ENCODE assay signal across 26 mouse cellular contexts in the genomic region with DNA sequence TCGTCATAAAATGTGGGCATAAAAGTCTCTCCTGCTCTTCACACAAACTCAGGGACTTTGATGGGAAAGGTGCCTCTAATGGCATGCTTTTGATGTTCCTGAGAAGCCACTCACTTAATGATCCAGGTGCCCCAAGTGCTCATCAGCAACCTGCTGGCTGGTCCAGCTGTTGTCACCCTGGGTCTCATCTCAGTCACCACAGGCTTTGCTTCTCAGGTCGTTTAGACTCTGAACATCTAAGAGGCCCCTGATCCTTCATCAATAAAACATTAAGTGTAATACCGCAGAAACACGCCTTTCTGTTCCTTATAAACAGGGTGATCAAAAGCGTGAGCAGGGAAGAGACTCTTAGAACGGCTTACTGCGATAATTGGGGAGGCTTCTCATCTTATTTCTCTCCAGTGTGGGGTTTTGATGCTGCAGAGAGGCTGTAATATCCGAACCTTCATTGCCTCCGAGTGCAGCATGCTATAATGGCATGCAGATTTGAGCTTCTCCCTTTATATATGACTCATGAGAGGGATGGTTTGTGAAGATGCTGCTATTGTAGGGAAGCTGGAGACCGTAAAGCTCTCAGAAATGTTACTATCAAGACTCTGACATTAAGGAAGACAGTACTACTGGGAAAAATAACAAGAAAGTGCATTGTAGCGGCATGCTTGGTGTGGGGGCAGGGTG. TPM values are rescaled to one million over a fixed set of nuclear protein-coding genes. Genes with fewer than 3 reads are reported as not detected.
A peak's percentile ranks its signal among the peaks of the same experiment; 100 is the strongest.
DNase-seq lines count a peak whose midpoint lies in the region; ATAC-seq lines count a peak whose summit lies in the region.
"Had no signal": no experiment of that assay in that cellular context is flagged by ENCODE, and none has a peak within 500 bp of the region (broad histone marks: within the 10 kb centered on the region; RNA-seq: fewer than 3 reads in every experiment).

No protein-coding gene starts in this region.

- no peak overlapping the region for H3K9ac ChIP-seq in hindbrain, embryonic 13.5 days
- H3K9ac ChIP-seq in hindbrain, embryonic 14.5 days, result no peak overlapping the region
- H3K9ac ChIP-seq in midbrain, embryonic 15.5 days, result no peak overlapping the region
- H3K9ac ChIP-seq in midbrain, embryonic 11.5 days (ENCODE audit: low read length), result no peak overlapping the region
- H3K9ac ChIP-seq in neural tube, embryonic 14.5 days (replicated peaks; ENCODE audit: low read depth, low read length), result no peak overlapping the region
- no peak overlapping the region for H3K9ac ChIP-seq in forebrain, embryonic 14.5 days (ENCODE audit: low read length)
- H3K9ac ChIP-seq: embryonic facial prominence, embryonic 15.5 days; forebrain, embryonic 15.5 days; heart, embryonic 15.5 days had no signal

- H3K4me3 ChIP-seq in hindbrain, embryonic 13.5 days, result no peak overlapping the region
- H3K4me3 ChIP-seq in hindbrain, embryonic 14.5 days (replicated peaks; ENCODE audit: low read length), result no peak overlapping the region
- no peak overlapping the region for H3K4me3 ChIP-seq in midbrain, embryonic 15.5 days
- no peak overlapping the region for H3K4me3 ChIP-seq in midbrain, embryonic 11.5 days (ENCODE audit: low read depth, low read length)
- no peak overlapping the region for H3K4me3 ChIP-seq in neural tube, embryonic 14.5 days (ENCODE audit: low read depth, low read length)
- H3K4me3 ChIP-seq in forebrain, embryonic 14.5 days (ENCODE audit: low read depth, low read length), result no peak overlapping the region
- H3K4me3 ChIP-seq: embryonic facial prominence, embryonic 15.5 days; erythroblast, embryonic 14.5 days; forebrain, embryonic 10.5 days; forebrain, embryonic 15.5 days; heart, adult 2 months; heart, embryonic 15.5 days had no signal

- no peaks in the 10 kb centered on the region for H3K27me3 ChIP-seq in hindbrain, embryonic 13.5 days
- no peaks in the 10 kb centered on the region for H3K27me3 ChIP-seq in hindbrain, embryonic 14.5 days (ENCODE audit: control insufficient read depth, insufficient read depth, low read length)
- no peaks in the 10 kb centered on the region for H3K27me3 ChIP-seq in midbrain, embryonic 15.5 days (replicated peaks)
- no peaks in the 10 kb centered on the region for H3K27me3 ChIP-seq in midbrain, embryonic 11.5 days (ENCODE audit: control insufficient read depth, insufficient read depth, low read length)
- no peaks in the 10 kb centered on the region for H3K27me3 ChIP-seq in neural tube, embryonic 14.5 days (ENCODE audit: control insufficient read depth, insufficient read depth, low read length)
- no peaks in the 10 kb centered on the region for H3K27me3 ChIP-seq in forebrain, embryonic 14.5 days (replicated peaks; ENCODE audit: control insufficient read depth, insufficient read depth, low read length)
- H3K27me3 ChIP-seq: embryonic facial prominence, embryonic 15.5 days; forebrain, embryonic 15.5 days; heart, embryonic 15.5 days had no signal

- 0 out of 2 replicates have a peak overlapping the region, but pooled peaks have one; percentile 3 for H3K27ac ChIP-seq in hindbrain, embryonic 13.5 days
- no peak overlapping the region for H3K27ac ChIP-seq in hindbrain, embryonic 14.5 days
- H3K27ac ChIP-seq in midbrain, embryonic 15.5 days, result peak overlapping the region; percentile 51
- no peak overlapping the region for H3K27ac ChIP-seq in midbrain, embryonic 11.5 days (ENCODE audit: low read depth, low read length)
- H3K27ac ChIP-seq in neural tube, embryonic 14.5 days (ENCODE audit: low read depth, low read length), result peak overlapping the region; percentile 35; the same call in 1 of the 2 replicates
- no peak overlapping the region for H3K27ac ChIP-seq in forebrain, embryonic 14.5 days (ENCODE audit: low read depth, low read length)
- H3K27ac ChIP-seq: embryonic facial prominence, embryonic 15.5 days; forebrain, embryonic 10.5 days; forebrain, embryonic 15.5 days; heart, adult 2 months; heart, embryonic 15.5 days had no signal

- H3K36me3 ChIP-seq in hindbrain, embryonic 13.5 days, result no peaks in the 10 kb centered on the region
- H3K36me3 ChIP-seq in hindbrain, embryonic 14.5 days (replicated peaks; ENCODE audit: control insufficient read depth, insufficient read depth), result no peaks in the 10 kb centered on the region
- no peaks in the 10 kb centered on the region for H3K36me3 ChIP-seq in midbrain, embryonic 15.5 days (replicated peaks)
- H3K36me3 ChIP-seq in midbrain, embryonic 11.5 days (ENCODE audit: control insufficient read depth, insufficient read depth, low read length), result no peaks in the 10 kb centered on the region
- no peaks in the 10 kb centered on the region for H3K36me3 ChIP-seq in neural tube, embryonic 14.5 days (ENCODE audit: control insufficient read depth, insufficient read depth, low read length)
- no peaks in the 10 kb centered on the region for H3K36me3 ChIP-seq in forebrain, embryonic 14.5 days (ENCODE audit: control insufficient read depth, insufficient read depth, low read length)
- H3K36me3 ChIP-seq: embryonic facial prominence, embryonic 15.5 days; forebrain, embryonic 10.5 days; forebrain, embryonic 15.5 days; heart, embryonic 15.5 days had no signal

- no peak for ATAC-seq in hindbrain, embryonic 13.5 days (ENCODE audit: low FRiP score)
- no peak for ATAC-seq in hindbrain, embryonic 14.5 days (ENCODE audit: low FRiP score)
- ATAC-seq in midbrain, embryonic 15.5 days (replicated peaks), result peak; percentile 67
- no peak for ATAC-seq in midbrain, embryonic 11.5 days (ENCODE audit: low FRiP score)
- ATAC-seq in neural tube, embryonic 14.5 days (ENCODE audit: low read depth), result no peak
- no peak for ATAC-seq in forebrain, embryonic 14.5 days
- ATAC-seq: activated CD4-positive, CD25-positive, alpha-beta regulatory T cell, adult 4 months; forebrain, embryonic 15.5 days; hindbrain, embryonic 16.5 days; Patski had no signal

- H3K4me1 ChIP-seq in hindbrain, embryonic 13.5 days (replicated peaks), result peaks cover 5% of the 10 kb centered on the region; the same call in 1 of the 2 replicates
- no peaks in the 10 kb centered on the region for H3K4me1 ChIP-seq in hindbrain, embryonic 14.5 days (replicated peaks; ENCODE audit: control insufficient read depth, insufficient read depth, low read length)
- H3K4me1 ChIP-seq in midbrain, embryonic 15.5 days, result peaks cover 14% of the 10 kb centered on the region; the same call in 1 of the 2 replicates
- no peaks in the 10 kb centered on the region for H3K4me1 ChIP-seq in midbrain, embryonic 11.5 days (ENCODE audit: control insufficient read depth, insufficient read depth, low read length)
- H3K4me1 ChIP-seq in neural tube, embryonic 14.5 days (ENCODE audit: control insufficient read depth, insufficient read depth, low read length), result no peaks in the 10 kb centered on the region
- H3K4me1 ChIP-seq in forebrain, embryonic 14.5 days (ENCODE audit: control insufficient read depth, insufficient read depth, low read length), result no peaks in the 10 kb centered on the region
- H3K4me1 ChIP-seq: embryonic facial prominence, embryonic 15.5 days; forebrain, embryonic 10.5 days; heart, embryonic 15.5 days had no signal

- no peaks in the 10 kb centered on the region for H3K9me3 ChIP-seq in hindbrain, embryonic 13.5 days
- H3K9me3 ChIP-seq in hindbrain, embryonic 14.5 days (ENCODE audit: control insufficient read depth, low read length), result no peaks in the 10 kb centered on the region
- H3K9me3 ChIP-seq in midbrain, embryonic 15.5 days, result no peaks in the 10 kb centered on the region
- H3K9me3 ChIP-seq in midbrain, embryonic 11.5 days (ENCODE audit: control insufficient read depth, low read length), result no peaks in the 10 kb centered on the region
- no peaks in the 10 kb centered on the region for H3K9me3 ChIP-seq in neural tube, embryonic 14.5 days (ENCODE audit: control insufficient read depth, low read length)
- H3K9me3 ChIP-seq in forebrain, embryonic 14.5 days (replicated peaks; ENCODE audit: control insufficient read depth, low read length), result no peaks in the 10 kb centered on the region
- H3K9me3 ChIP-seq: embryonic facial prominence, embryonic 15.5 days; forebrain, embryonic 10.5 days; forebrain, embryonic 15.5 days; heart, embryonic 15.5 days had no signal

- no peak overlapping the region for H3K4me2 ChIP-seq in hindbrain, embryonic 13.5 days
- no peak overlapping the region for H3K4me2 ChIP-seq in hindbrain, embryonic 14.5 days (replicated peaks)
- no peak overlapping the region for H3K4me2 ChIP-seq in midbrain, embryonic 15.5 days
- no peak overlapping the region for H3K4me2 ChIP-seq in midbrain, embryonic 11.5 days
- H3K4me2 ChIP-seq in neural tube, embryonic 14.5 days (ENCODE audit: low read depth, low read length), result no peak overlapping the region
- H3K4me2 ChIP-seq in forebrain, embryonic 14.5 days (ENCODE audit: low read length), result no peak overlapping the region
- H3K4me2 ChIP-seq: embryonic facial prominence, embryonic 15.5 days; forebrain, embryonic 15.5 days; heart, embryonic 11.5 days; heart, embryonic 15.5 days had no signal

- no peak for DNase-seq in hindbrain, embryonic 14.5 days (ENCODE audit: low spot score)
- no peak for DNase-seq in midbrain, embryonic 11.5 days (ENCODE audit: low spot score, missing footprints)
- no peak for DNase-seq in right cerebral cortex, adult 18-20 months
- DNase-seq in forebrain, embryonic 14.5 days (ENCODE audit: low spot score), result no peak
- DNase-seq: adrenal gland, postnatal 14 days; cerebellum, adult 11 months; cerebellum, adult 8-10 months; cerebellum, postnatal 14 days; embryo, embryonic 11 days; gastrocnemius, postnatal 14 days; heart, adult 2 months; heart, postnatal 14 days had no signal

- 78% methylated on average over 11 of the region's 11 CpGs for WGBS in hindbrain, embryonic 13.5 days
- 74% methylated on average over 11 of the region's 11 CpGs for WGBS in hindbrain, embryonic 14.5 days
- WGBS in midbrain, embryonic 15.5 days, result 48% methylated on average over 11 of the region's 11 CpGs
- WGBS in midbrain, embryonic 11.5 days, result 80% methylated on average over 11 of the region's 11 CpGs
- WGBS in neural tube, embryonic 14.5 days, result 52% methylated on average over 11 of the region's 11 CpGs
- WGBS in forebrain, embryonic 14.5 days, result 74% methylated on average over 11 of the region's 11 CpGs

RNA-seq across cellular contexts. Expression of a gene that starts 19.7 kb away (rescaled TPM):
- 214 TPM in 2 replicates for polyA plus RNA-seq in hindbrain, embryonic 13.5 days (2015; fragmentation: Nextera tagmentation; extraction: Ambion mirVana)
- polyA plus RNA-seq in hindbrain, embryonic 14.5 days (2014; fragmentation: Nextera tagmentation; extraction: Ambion mirVana), result 347 and 386 TPM in 2 replicates
- polyA plus RNA-seq in midbrain, embryonic 15.5 days (2015; fragmentation: Nextera tagmentation; extraction: Ambion mirVana), result 386 and 419 TPM in 2 replicates
- 3.1 and 4.0 TPM in 2 replicates for polyA plus RNA-seq in midbrain, embryonic 11.5 days (2014; fragmentation: Nextera tagmentation; extraction: Ambion mirVana)
- polyA plus RNA-seq in neural tube, embryonic 14.5 days (2014; fragmentation: Nextera tagmentation; extraction: Ambion mirVana), result 296 and 522 TPM in 2 replicates
- 204 and 211 TPM in 2 replicates for polyA plus RNA-seq in forebrain, embryonic 14.5 days (2014; fragmentation: Nextera tagmentation; extraction: Ambion mirVana)
- polyA plus RNA-seq: erythroblast, embryonic 14.5 days had no signal

RNA-seq across cellular contexts. Expression of a gene that starts 43.7 kb away (rescaled TPM):
- polyA plus RNA-seq in hindbrain, embryonic 13.5 days (2015; fragmentation: Nextera tagmentation; extraction: Ambion mirVana), result not detected in 2 replicates
- 0.12 TPM in 1 of 2 replicates, not detected in the other for polyA plus RNA-seq in hindbrain, embryonic 14.5 days (2014; fragmentation: Nextera tagmentation; extraction: Ambion mirVana)
- 0.10 TPM in 1 of 2 replicates, not detected in the other for polyA plus RNA-seq in midbrain, embryonic 15.5 days (2015; fragmentation: Nextera tagmentation; extraction: Ambion mirVana)
- polyA plus RNA-seq in midbrain, embryonic 11.5 days (2014; fragmentation: Nextera tagmentation; extraction: Ambion mirVana), result not detected in 2 replicates
- 0.15 TPM in 1 of 2 replicates, not detected in the other for polyA plus RNA-seq in neural tube, embryonic 14.5 days (2014; fragmentation: Nextera tagmentation; extraction: Ambion mirVana)
- 0.06 TPM in 1 of 2 replicates, not detected in the other for polyA plus RNA-seq in forebrain, embryonic 14.5 days (2014; fragmentation: Nextera tagmentation; extraction: Ambion mirVana)
- polyA plus RNA-seq: activated CD4-positive, CD25-positive, alpha-beta regulatory T cell, adult 4 months; embryonic facial prominence, embryonic 11.5 days; erythroblast, embryonic 14.5 days; forebrain, embryonic 10.5 days; forebrain, embryonic 15.5 days; frontal cortex, adult 2 months; heart, adult 2 months; heart, embryonic 15.5 days had no signal

Comparison
In these comparisons a context has a peak if more than half of its experiments do, and no peak if none do; other contexts are left out.
1. H3K27ac ChIP-seq: peak in hindbrain, embryonic 13.5 days (single experiment), midbrain, embryonic 15.5 days (single experiment) and neural tube, embryonic 14.5 days (single experiment); none in hindbrain, embryonic 14.5 days (single experiment), midbrain, embryonic 11.5 days (single experiment) and forebrain, embryonic 14.5 days (single experiment).
2. RNA of a gene that starts 19.7 kb away (polyA plus RNA-seq): 296 to 522 TPM in neural tube, embryonic 14.5 days, 386 to 419 TPM in midbrain, embryonic 15.5 days, 347 to 386 TPM in hindbrain, embryonic 14.5 days, 214 TPM in hindbrain, embryonic 13.5 days and 204 to 211 TPM in forebrain, embryonic 14.5 days; 3.1 to 4.0 TPM in midbrain, embryonic 11.5 days; every median in the first group is over 10 times any median in the second.